Mouse (Mus musculus) limb, embryonic 14.5 days (tissue): ENCODE results near the gene Bcar3. TPM values are rescaled to one million over a fixed set of nuclear protein-coding genes. Genes with fewer than 3 reads are reported as not detected.

Experiments
- ATAC-seq: fragments of 200-750 bp; cut with Nextera tagmentation; 2 replicates; pipeline ENCODE4 v1.8.0; 2017; ENCODE audit warnings: low read depth, moderate number of reproducible peaks, moderate TSS enrichment; ENCODE audit not compliant: low FRiP score
- DNase-seq: peaks from one replicate; pipeline ENCODE4 v3.0.0-alpha.2; 2015; ENCODE audit warnings: low spot score
- H3K27ac ChIP-seq: fragments of 300-500 bp; sonication (generic); replicated peaks from 2 replicates; pipeline ENCODE4 v1.5.1; 2014; ENCODE audit warnings: low read depth, mild to moderate bottlenecking, low read length, moderate library complexity, mixed read lengths
- H3K27me3 ChIP-seq: fragments of 300-500 bp; sonication (generic); 2 replicates; pipeline ENCODE4 v1.6.1; 2014; ENCODE audit warnings: low read length, mixed read lengths; ENCODE audit not compliant: control insufficient read depth, insufficient read depth
- H3K36me3 ChIP-seq: fragments of 300-500 bp; sonication (generic); 2 replicates; pipeline ENCODE4 v1.6.1; 2014; ENCODE audit warnings: mild to moderate bottlenecking, low read length, moderate library complexity, mixed read lengths; ENCODE audit not compliant: control insufficient read depth, insufficient read depth
- H3K4me1 ChIP-seq: fragments of 300-500 bp; sonication (generic); 2 replicates; pipeline ENCODE4 v1.6.1; 2014; ENCODE audit warnings: antibody characterized with exemption, low read length, mixed read lengths; ENCODE audit not compliant: control insufficient read depth, insufficient read depth
- H3K4me2 ChIP-seq: fragments of 300-500 bp; sonication (generic); replicated peaks from 2 replicates; pipeline ENCODE4 v1.6.1; 2014; ENCODE audit warnings: low read depth, mild to moderate bottlenecking, low read length, moderate library complexity; ENCODE audit not compliant: severe bottlenecking
- H3K4me3 ChIP-seq: fragments of 300-500 bp; sonication (generic); replicated peaks from 2 replicates; pipeline ENCODE4 v1.5.1; 2014; ENCODE audit warnings: low read length
- H3K9ac ChIP-seq: fragments of 300-500 bp; sonication (generic); 2 replicates; pipeline ENCODE4 v1.6.1; 2014; ENCODE audit warnings: mild to moderate bottlenecking, low read depth, low read length, moderate library complexity; ENCODE audit not compliant: severe bottlenecking
- H3K9me3 ChIP-seq: fragments of 300-500 bp; sonication (generic); 2 replicates; pipeline ENCODE4 v1.6.1; 2016; ENCODE audit warnings: low read length; ENCODE audit not compliant: control insufficient read depth
- POLR2A ChIP-seq: fragments of 200-500 bp; IDR thresholded peaks from 2 replicates; pipeline ENCODE4 v1.8.0; 2012; ENCODE audit warnings: inconsistent platforms, mild to moderate bottlenecking, moderate library complexity, borderline replicate concordance; ENCODE audit not compliant: insufficient read depth, insufficient read length; ENCODE audit errors: extremely low read depth
- WGBS: fragments of 180-500 bp; shearing (Covaris S2); extraction: QIAGEN DNeasy Blood & Tissue Kit; methylation state at CpG from one replicate; pipeline ENCODE4 v1.1.7; 2014; 5-methylcytosine and 5-hydroxymethylcytosine counted together
- polyA plus RNA-seq, 2 experiments: library from polyadenylated mRNA; depleted of rRNA in 1 of 2; stranded (reverse) in 1 of 2; unstranded in 1 of 2; fragments of >200 nt; fragmentation: Nextera tagmentation in 1 of 2; extraction: Ambion mirVana in 1 of 2; gene quantifications; 2 replicates each; pipeline versions ENCODE4 v1.2.1 to v1.2.3; 2012 to 2014

Gene Bcar3
- polyA plus RNA-seq, 2 experiments = 7.8 to 7.9 TPM

DNA sequence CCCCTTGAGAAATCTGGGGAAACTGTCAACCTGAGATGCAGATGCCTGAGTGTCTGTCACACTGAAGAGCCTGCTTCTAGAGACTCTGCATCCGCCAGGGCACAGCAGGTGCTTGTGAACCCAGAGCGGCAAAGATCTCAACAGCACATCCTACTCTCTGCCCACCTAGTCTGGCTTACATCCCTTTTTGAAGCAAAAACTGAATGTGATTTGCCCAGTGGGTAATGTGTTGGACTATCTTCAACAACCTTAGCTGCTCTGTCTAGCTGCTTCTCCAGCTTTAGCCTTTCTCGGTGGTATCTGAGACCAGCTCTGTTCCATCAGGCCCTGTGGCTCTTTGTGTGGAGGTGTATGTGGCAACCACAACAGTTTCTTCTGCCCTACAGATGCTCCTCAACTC, 184.8 kb downstream of the Bcar3 start:
- no peak for TF ChIP-seq POLR2A
- 87% methylated on average over 3 of the region's 3 CpGs for WGBS

DNA sequence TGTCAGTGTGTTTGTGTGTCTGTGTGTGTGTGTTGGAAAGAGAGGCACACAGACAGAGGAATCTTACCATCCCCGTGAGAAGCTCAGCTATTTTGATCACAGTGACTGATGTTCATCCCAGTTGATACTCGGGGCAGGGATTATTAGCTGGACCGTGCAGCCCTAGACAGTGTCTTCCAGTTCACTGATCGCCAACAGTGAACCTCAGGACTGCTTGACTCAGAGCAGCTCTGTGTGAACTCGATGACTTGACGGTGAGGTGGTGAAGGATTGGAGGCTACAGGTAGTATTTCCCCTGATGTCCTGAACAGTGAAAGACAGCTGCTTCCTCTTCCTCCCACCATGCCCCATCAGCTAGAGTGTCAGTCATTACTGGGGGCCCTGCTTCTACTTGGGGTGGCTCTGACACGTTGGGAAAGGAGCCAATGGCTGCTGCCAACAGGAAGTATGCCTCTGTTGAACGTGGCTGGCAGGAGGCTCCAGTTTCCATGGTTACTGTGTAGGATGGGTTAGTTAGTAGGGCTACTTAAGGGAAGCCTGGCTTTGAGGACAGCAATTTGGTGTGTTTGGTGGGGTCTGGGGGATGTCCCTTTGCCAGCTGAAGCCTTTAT, 186.2 kb downstream of the Bcar3 start:
- no peak for DNase-seq
- Histone ChIP-seq H3K4me3 (no peak overlapping the region), H3K27me3 (no peaks in the 10 kb centered on the region), H3K9ac (no peak overlapping the region), H3K4me2 (no peak overlapping the region), H3K9me3 (no peaks in the 10 kb centered on the region), H3K36me3 (no peaks in the 10 kb centered on the region), H3K27ac (no peak overlapping the region), H3K4me1 (peaks cover 43% of the 10 kb centered on the region)
- TF ChIP-seq POLR2A = no peak
- 70% methylated on average over 8 of the region's 8 CpGs for WGBS
- ATAC-seq = no peak

More for the DNA sequence above, 184.8 kb downstream of the Bcar3 start:
- DNase-seq (no peak), ATAC-seq (no peak)
- Histone ChIP-seq H3K4me2 (no peak overlapping the region), H3K4me3 (no peak overlapping the region), H3K4me1 (peaks cover 41% of the 10 kb centered on the region), H3K9ac (no peak overlapping the region), H3K27me3 (no peaks in the 10 kb centered on the region), H3K9me3 (no peaks in the 10 kb centered on the region), H3K27ac (no peak overlapping the region), H3K36me3 (no peaks in the 10 kb centered on the region)

DNA sequence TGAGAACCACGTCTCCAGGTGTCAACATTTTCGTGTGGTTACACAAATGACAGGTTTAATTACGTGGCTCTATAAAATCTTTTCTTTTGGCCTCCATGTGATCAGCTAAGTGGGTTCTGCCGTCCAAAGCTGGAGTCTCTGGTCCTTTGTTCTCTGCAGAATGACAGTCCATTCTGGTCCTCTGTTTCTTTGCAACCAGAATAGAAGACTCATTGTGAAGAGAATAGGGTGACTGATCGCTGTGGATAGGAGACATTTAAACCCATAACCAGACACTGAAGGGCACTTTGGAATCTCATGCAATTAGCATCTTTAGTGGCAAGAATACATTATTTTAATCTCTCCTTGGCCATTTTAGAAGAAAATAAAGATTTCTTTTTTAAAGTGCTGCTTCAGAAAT, 187.1 kb downstream of the Bcar3 start:
- Histone ChIP-seq H3K9ac (no peak overlapping the region), H3K9me3 (no peaks in the 10 kb centered on the region), H3K4me1 (peaks cover 37% of the 10 kb centered on the region), H3K27me3 (no peaks in the 10 kb centered on the region), H3K4me3 (no peak overlapping the region), H3K4me2 (no peak overlapping the region), H3K36me3 (no peaks in the 10 kb centered on the region), H3K27ac (no peak overlapping the region)
- DNase-seq (no peak), ATAC-seq (no peak)
- no peak for TF ChIP-seq POLR2A
- WGBS = 66% methylated on average over 5 of the region's 5 CpGs

DNA sequence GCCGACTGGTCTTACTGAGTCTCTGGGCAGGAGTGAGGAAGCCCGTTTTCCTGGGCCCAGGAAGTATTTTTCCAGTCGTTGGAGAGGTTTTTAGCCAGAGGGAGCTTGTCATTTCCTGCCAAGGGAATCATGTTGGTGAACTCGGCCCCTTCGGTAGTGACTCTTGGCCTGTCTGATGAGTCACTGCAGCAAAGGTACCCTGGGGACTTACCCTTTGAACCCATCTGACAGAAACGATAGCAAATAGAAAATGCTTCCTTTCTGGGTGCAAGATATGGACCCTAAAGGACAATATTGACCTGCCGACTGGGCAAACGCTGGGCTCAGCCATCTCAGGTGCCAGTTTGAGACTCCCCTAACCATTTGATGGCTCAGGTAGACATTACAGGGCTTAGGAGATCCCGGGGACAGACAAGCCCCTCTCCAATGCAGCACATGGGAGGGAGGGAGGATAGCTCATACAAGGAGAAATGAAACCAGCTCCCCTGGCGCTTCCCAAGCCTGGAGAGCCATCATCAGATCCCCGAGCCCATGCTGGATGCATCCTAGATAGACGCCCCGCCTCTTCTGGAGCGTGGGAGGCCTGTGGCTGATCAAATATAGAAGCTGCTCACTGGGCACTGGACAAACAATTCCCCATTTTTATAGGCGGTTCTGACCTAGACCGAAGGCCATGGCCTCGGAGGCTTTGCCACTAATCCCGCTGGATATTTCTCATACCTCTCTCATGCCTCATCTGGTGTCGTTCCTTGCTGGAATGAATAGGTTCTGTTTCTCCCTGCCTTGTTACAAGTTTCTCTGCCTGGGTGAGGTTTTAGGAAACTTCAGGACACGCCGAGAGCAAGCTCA, 188.2 kb downstream of the Bcar3 start:
- no peak overlapping the region for H3K27ac ChIP-seq
- ATAC-seq (no peak), DNase-seq (no peak)
- H3K4me2 ChIP-seq = no peak overlapping the region
- no peaks in the 10 kb centered on the region for H3K36me3 ChIP-seq
- H3K27me3 ChIP-seq = no peaks in the 10 kb centered on the region
- WGBS = 76% methylated on average over 21 of the region's 21 CpGs
- no peak for TF ChIP-seq POLR2A
- peaks cover 29% of the 10 kb centered on the region for H3K4me1 ChIP-seq
- H3K9me3 ChIP-seq = no peaks in the 10 kb centered on the region
- no peak overlapping the region for H3K4me3 ChIP-seq
- H3K9ac ChIP-seq = no peak overlapping the region

DNA sequence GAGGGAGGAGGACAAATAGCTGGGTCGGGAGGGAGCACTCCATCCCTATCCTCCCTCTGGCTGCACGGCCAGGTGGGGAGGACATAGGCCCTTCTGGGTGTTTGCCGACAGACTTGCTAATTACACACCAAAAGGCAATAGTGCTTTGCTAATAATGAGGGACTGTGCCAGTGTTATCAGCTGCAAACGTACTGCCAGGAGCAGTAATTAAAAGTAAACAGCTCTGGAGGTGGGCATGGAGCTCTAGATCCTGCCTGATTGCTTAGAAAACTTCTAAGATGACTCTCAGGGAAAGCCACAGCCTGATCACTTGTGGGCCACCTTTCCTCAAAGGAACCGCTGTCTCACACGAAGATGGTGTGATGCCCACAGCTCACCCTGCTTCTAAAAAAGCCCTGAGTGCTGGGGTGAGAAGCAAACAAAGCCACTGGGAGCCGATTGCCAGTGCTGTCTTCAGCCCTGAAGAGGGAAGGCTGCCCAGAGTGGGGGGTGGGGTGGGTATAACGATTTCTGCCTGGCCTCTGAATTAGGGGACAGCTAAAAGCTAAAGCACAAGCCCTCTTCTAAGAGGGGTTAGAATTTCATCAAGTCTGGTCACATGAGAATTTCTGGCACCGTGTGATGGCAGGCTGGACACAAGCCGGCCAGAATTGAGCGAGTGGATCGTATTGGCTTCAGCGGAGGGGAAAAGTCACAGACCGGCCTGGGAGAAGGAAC, 189.3 kb downstream of the Bcar3 start:
- ATAC-seq = no peak
- peak overlapping the region; percentile 17; the same call in 1 of the 2 replicates for H3K9ac ChIP-seq
- no peak overlapping the region for H3K27ac ChIP-seq

More for the DNA sequence above, 189.3 kb downstream of the Bcar3 start:
- 22% methylated on average over 14 of the region's 14 CpGs for WGBS
- peaks cover 27% of the 10 kb centered on the region for H3K4me1 ChIP-seq
- H3K4me3 ChIP-seq = no peak overlapping the region
- H3K4me2 ChIP-seq = peak overlapping the region; percentile 14; the same call in 1 of the 2 replicates
- no peaks in the 10 kb centered on the region for H3K36me3 ChIP-seq
- no peaks in the 10 kb centered on the region for H3K27me3 ChIP-seq
- no peak for TF ChIP-seq POLR2A
- H3K9me3 ChIP-seq = no peaks in the 10 kb centered on the region
- DNase-seq = no peak
